Mouse (Mus musculus): ENCODE data around the gene Tekt4.

DNA sequence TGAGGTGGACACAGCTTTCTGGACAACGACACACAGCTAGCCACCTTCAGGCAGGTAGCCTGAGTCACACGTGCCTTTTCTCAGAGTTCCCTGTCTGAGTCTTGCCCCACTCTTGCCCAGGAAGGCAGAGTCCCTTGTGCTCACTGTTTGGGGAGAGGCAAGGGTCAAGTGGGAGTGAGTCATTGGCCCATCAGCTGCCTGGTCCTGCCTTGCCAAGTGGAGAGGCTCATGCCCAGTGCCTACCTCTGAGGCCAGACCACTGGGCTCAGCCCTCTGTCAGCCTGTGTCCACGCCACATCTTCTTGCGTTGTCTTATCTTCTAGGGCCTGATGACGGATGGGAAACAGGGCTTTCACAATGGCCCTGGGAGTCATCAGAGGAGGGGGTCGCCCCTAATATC lies 13.4 kb downstream of the Tekt4 start:
- TF ChIP-seq CTCF (IDR thresholded peaks at IDR 0.05; ENCODE audit: low read depth) (no peak), EP300 (optimal IDR thresholded peaks at IDR 0.05) (no peak)

Measured in stomach, postnatal 0 days (tissue).